Mouse (Mus musculus): ENCODE data around the gene Galnt16.
A peak's percentile ranks its signal among the peaks of the same experiment; 100 is the strongest.

DNA sequence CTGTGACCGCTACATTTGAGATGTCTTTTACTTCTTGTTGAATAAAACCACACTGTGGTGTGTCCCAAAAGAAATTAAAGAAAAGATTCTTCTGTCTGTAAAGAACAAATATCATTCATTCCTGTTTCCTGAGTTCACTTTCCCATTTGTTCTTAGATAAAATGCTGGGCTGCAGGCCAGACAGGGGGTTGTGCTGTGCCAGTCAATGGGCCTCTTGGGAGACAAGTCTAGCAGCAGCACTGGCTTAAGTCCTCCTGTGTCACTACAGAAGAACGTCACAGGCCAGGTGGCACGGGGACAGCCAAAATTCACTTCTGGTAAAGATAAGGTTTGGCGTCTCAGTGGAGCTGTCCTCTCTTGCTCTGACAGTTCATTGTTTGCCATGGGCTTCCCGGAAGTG is 44.7 kb downstream of the Galnt16 start:
- TF ChIP-seq EP300 (IDR thresholded peaks at IDR 0.05; ENCODE audit: insufficient read depth, low read depth, low read length) = 0 out of 2 replicates have a peak, but pooled peaks have one; percentile 13
- TF ChIP-seq CTCF (IDR thresholded peaks at IDR 0.05) = no peak

All from heart, adult 2 months (tissue).